Mouse (Mus musculus) left cerebral cortex, adult 2 months (tissue): ENCODE measurements around the gene Rubcn. TPM values are rescaled to one million over a fixed set of nuclear protein-coding genes. Genes with fewer than 3 reads are reported as not detected.

Experiments
- DNase-seq, 2 experiments: peaks; one replicate each; pipeline ENCODE4 v3.0.0; 2021 to 2022; ENCODE audit warnings: low spot score in 2 of 2, mixed read lengths in 1 of 2; ENCODE audit errors: extremely low spot score in 1 of 2
- H3K27ac ChIP-seq: fragments of 200-600 bp; 2 replicates; pipeline ENCODE4 v1.8.1; 2022
- H3K4me3 ChIP-seq: fragments of 200-600 bp; 2 replicates; pipeline ENCODE4 v1.8.1; 2022
- CTCF ChIP-seq: fragments of 200-600 bp; IDR thresholded peaks from 2 replicates; pipeline ENCODE4 v1.8.1; 2022; ENCODE audit warnings: antibody characterized with exemption, mild to moderate bottlenecking, moderate library complexity
- intact Hi-C: fragments of 180-260 bp; cut with DNase I; formaldehyde crosslinking; loops from one replicate; pipeline ENCODE4 v1.15.1; 2025
- total RNA-seq, 2 experiments: library from RNA; stranded (reverse); gene quantifications; 2 replicates each; pipeline ENCODE4 v1.2.3; 2021

Rubcn gene
- total RNA-seq, 2 experiments from 2014 or later, result 69.8 to 73.7 TPM

- Histone ChIP-seq H3K27ac (no peak overlapping the region), H3K4me3 (no peak overlapping the region)
- TF ChIP-seq CTCF, result no peak
- peak; percentile 19 to 52 for DNase-seq
- intact Hi-C loops, result no loop called here
Measured at GRCm38 (mm10) chr16:32784840-32785239, 92.7 kb downstream of the Rubcn start.

- intact Hi-C loops, result no loop called here
- no peak for DNase-seq
- Histone ChIP-seq H3K27ac (no peak overlapping the region), H3K4me3 (no peak overlapping the region)
- TF ChIP-seq CTCF, result no peak
Measured at GRCm38 (mm10) chr16:32783324-32784062, 94.1 kb downstream of the Rubcn start.

DNA sequence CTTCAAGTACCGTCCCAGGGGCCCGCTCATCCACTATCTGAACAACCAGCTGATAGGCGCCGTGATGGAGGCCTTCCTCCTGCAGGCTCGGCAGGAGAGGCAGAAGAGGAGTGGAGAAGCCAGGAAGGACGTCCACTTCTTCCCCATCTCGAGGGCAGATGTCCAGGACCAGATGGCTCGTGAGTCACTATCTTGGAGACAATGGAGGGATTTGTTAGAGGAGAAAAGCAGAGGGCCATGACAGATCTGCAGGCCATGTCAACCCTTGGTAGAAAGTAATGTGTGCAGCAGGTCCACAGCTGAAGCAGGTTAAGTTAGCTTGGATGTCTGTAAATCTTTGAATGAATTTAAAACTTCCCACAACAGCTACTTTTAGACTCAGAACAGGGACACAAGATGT is 98.6 kb downstream of the Rubcn start:
- TF ChIP-seq CTCF, result no peak
- no peak for DNase-seq
- intact Hi-C loops, result no loop called here
- Histone ChIP-seq H3K4me3 (no peak overlapping the region), H3K27ac (no peak overlapping the region)

GRCm38 (mm10) chr16:32776676-32777075 is 100.9 kb downstream of the Rubcn start:
- Histone ChIP-seq H3K27ac (no peak overlapping the region), H3K4me3 (no peak overlapping the region)
- no peak for DNase-seq
- no peak for TF ChIP-seq CTCF
- intact Hi-C loops, result no loop called here

Other genes with a start within 250 kb of the Rubcn start
- gene Tnk2, start 233.9 kb downstream of the Rubcn start, total RNA-seq, result 100 to 1,000 TPM; 239 to 244 TPM
- not detected for gene Muc4, start 141.9 kb downstream of the Rubcn start, total RNA-seq
- not detected for gene Muc20, start 80.3 kb downstream of the Rubcn start, total RNA-seq
- not detected for gene Smbd1, start 67.3 kb downstream of the Rubcn start, total RNA-seq
- 100 to 1,000 TPM; 112 to 119 TPM for gene Fyttd1, start 266 bp downstream of the Rubcn start, total RNA-seq
- gene Lrch3, start 36.3 kb upstream of the Rubcn start, total RNA-seq, result 10 to 100 TPM; 37.7 to 39.3 TPM
- 1 to 10 TPM; 3.7 to 4.9 TPM for gene Iqcg, start 178.5 kb upstream of the Rubcn start, total RNA-seq
- 100 to 1,000 TPM; 287 to 307 TPM for gene Rpl35a, start 178.7 kb upstream of the Rubcn start, total RNA-seq
- 10 to 100 TPM; 12.3 to 14.8 TPM for gene Lmln, start 184.8 kb upstream of the Rubcn start, total RNA-seq